Mouse (Mus musculus) regulatory T cell (primary cell): ENCODE data around the gene Tcte1.

Source experiments
- in situ Hi-C: fragments of 300-600 bp; cut with MboI, MseI; formaldehyde crosslinking; loops from one replicate; pipeline ENCODE4 v1.15.1; 2025; ENCODE audit warnings: high pct_unique_total_duplicates

The Tcte1 gene

DNA sequence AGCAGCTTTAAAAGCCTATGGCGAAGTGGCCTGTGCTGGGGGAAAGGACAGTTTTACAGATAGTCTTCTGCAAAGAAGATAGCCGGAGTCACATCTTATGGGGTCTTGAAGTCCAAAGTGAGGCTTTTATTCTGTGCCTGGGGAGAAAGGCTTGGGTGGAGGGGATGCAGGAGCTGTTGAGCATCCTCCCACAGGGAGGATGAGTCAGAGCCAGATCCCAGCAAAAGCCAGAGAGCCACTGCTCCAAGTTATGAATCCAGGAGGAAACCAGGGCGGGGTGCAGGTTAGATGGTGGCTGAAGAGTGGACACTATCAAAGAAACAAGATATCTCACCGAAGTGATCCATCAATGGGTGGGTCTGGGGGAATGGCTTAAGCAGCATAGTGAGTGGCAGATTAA, 11.5 kb upstream of the Tcte1 start:
- in situ Hi-C loops, result no loop called here

DNA sequence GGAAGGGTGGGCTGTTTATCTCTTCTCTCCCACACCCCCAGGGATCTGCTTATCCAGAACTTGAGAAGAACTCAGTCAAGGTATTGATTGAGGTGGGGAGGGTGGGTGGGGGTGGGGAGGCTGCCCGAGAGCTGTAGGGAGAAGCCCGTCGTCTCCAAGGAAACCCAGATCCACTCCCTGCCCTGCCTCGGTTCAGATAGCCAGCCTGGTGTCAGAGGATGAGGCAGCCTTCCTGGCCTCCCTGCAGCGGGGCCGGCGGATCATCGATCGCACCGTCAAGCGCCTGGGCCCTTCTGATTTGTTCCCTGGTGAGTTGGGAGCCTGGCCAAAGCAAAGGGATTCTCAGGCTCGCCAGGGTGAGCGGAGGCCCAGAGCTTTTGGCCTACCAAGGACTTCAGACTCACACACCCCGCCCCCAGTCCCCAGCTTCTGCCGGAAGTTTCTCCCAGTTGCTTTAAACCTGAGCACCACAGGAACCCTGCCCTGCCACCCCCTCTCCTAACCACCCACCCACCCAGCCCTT, 8.0 kb upstream of the Tcte1 start:
- in situ Hi-C loops, result no loop called here

DNA sequence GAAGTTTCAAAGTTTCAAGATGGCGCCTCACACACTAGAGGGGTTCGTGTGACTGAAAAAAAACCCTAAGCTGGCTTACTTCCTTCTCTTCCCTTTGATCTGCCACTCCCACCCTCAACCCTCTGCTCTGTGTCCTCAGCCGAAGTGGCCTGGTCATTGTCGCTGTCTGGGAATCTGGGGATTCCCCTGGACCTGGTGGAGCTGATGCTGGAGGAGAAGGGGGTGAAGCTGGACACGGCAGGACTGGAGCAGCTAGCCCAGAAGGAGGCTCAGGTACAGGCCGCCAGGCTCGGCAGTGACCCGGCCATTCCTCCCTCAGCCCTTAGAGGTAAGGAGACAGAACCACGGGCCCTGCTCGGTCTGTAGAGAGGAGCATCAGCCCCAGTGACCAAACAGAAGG, 7.4 kb upstream of the Tcte1 start:
- in situ Hi-C loops, result no loop called here

DNA sequence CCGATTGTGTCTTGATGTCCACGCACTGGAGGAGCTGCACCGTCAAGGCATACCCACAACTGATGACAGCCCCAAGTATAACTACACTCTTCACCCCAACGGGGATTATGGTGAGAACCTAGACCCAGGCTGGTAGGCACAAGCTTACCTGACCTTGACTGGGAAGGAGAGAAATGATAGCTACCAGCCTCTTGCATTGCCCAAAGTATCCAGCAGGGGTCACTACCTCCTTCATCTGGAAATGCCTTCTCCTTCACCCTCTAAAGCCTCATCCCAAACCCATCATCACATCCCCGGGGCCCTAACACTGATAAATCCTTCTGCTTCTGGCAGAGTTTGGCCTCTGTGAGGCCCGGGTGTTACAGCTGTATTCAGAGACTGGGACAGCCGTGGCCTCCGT, 6.7 kb upstream of the Tcte1 start:
- in situ Hi-C loops, result no loop called here

DNA sequence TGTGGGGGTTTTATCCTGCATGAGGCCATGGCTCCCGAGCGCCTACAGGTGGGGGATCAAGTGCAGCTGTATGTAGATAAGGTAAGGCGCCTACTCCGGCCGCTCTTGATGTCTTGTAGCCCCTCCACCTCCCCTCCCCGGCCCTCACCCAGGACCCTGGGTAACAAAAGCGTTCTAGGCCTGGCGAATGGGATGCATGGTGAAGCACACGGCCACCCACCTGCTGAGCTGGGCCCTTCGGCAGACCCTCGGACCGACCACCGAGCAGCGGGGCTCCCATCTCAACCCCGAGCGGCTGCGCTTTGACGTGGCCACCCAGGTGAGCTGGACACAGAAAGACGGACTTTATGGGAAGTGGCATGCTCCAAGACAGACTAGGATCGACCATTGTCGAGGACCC, 6.1 kb upstream of the Tcte1 start:
- in situ Hi-C loops, result no loop called here

DNA sequence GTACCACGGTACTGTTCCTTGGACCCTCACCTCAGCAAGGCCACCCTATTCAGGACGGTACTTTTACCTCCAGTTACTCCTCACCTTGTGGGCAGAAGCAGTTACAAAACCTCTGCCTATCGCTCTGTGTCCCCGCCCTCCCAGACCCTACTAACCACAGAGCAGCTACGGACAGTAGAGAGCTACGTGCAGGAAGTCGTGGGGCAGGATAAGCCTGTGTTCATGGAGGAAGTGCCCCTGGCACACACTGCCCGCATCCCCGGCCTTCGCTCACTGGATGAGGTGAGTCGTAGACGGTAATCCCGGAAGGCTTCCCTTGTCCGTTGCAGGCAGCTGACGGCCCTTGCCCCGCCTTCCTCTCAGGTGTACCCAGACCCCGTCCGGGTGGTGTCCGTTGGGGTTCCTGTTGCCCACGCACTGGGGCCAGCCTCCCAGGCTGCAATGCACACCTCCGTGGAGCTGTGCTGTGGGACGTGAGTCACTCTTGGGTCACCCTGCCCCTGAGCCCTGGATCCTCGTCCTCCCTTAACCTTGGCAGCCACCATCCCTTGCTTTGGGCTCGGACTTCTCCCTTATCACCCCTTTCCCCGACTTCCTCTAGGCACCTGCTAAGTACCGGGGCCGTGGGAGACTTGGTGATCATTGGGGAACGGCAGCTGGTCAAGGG, 5.6 kb upstream of the Tcte1 start:
- in situ Hi-C loops, result no loop called here

DNA sequence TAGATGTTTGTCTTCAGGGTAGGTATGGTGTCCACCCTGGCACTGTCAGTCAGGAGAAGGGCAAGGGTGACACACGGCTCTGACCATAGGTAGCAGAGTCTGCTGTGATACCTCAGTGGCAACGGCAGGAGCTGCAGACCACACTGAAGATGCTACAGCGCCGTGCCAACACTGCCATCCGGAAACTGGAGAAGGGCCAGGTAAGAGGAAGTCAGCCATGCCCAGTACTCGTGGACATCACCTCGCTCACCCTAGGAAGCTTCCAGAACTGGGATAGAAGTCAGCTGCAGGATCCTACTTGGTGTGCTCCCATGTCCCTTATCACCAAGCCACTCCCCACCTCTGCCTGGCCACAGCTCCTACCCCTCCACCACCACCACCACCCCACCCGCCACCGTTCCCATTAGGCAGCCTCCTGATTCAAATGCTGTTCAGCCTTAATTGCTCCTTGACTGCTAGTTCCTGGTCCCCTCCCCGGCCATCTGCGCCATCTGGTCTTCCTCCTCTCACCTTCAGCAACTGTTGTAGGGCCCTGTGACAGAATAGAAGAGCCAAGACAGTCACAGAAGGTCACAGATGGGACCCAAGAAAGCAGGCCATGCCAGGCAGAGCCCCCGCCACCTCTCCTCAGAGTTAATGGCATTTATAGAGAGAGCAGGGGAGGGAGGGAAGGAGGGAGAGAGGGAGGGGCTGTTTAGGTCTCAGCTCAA, 4.3 kb upstream of the Tcte1 start:
- in situ Hi-C loops, result no loop called here

DNA sequence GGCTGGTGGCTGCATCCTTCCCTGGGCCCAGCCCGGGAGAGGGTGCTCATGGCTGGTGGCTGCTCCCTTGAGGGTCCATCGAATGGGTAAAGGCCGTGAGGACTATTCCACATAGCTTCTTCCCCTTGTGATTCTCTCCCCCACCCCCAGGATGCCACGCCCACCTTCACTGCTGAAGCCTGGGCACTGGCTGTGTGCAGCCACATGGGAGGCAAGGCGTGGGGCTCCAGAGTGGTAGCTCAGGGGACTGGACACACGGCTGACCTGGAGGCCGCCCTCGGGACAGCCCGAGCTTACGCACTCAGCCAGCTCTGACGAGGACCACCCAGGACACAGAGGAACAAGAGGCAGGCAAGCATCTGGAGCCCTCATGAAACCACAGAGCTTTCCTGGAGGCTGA, 3.1 kb upstream of the Tcte1 start:
- in situ Hi-C loops, result loop anchor here (10.0 kb wide), 1 partner anchor 555 kb away; no protein-coding TSS in a partner anchor

DNA sequence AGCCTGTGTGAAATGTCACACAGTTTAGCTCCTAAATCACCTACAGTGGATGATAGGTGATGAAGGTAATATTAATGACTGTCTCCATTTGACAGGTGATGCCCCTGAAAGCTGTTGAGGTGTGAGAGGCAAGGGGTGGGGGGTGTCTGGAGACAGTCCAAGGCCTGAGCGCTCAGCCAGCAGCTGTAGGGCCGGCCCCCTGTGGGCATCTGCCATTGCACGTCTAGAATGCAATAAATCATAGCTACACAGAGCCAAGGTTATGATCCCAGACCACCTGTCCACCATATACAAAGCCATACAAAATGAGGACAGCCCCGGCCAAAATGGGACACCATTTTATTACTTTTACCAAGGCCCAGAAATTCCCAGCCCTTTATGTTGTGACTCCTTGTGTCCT, 1.7 kb downstream of the Tcte1 start:
- in situ Hi-C loops, result loop anchor here (10.0 kb wide), 1 partner anchor 560 kb away; no protein-coding TSS in a partner anchor

DNA sequence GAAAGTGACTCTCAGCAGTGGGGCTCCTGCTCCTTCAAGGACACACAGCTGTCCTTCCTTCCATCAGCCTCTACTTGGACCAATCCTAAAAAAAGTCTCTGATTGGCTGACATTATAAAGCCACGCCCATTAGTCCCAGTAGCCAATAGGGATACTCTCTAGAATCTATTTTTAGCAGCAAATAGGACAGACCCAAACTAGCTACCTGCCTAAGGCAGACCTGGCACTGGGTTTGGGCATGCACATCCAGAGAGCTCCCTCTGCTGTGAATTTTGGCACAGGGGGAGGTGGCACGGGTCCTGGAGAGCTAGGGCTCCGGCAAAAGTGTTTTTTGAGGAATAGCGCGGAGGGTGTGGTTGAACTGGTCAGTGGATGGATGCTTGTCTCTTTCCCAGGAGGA, 3.3 kb downstream of the Tcte1 start:
- in situ Hi-C loops, result loop anchor here (10.0 kb wide), 1 partner anchor 562 kb away; no protein-coding TSS in a partner anchor

DNA sequence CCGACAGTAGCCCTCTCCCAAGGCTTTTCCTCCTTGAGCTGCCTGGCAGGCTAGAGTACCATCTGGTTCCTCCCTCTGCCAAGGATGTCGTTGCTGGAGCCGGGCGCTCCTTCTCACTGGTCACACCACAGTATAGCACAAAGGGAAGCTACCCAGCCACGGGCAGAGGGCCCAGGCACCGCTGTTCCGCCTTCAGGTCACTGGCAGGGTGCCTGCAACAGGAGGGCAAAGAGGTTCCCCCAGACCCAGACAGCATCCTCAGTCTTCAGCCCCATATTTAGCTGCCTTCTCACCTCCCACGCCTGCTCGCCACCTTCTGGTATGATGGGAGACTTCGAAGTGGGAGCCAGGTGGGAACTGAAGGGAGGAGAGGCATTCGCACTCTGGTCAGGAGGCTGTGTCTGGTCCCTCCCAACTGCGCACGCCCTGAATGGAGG, 7.1 kb downstream of the Tcte1 start:
- in situ Hi-C loops, result no loop called here

DNA sequence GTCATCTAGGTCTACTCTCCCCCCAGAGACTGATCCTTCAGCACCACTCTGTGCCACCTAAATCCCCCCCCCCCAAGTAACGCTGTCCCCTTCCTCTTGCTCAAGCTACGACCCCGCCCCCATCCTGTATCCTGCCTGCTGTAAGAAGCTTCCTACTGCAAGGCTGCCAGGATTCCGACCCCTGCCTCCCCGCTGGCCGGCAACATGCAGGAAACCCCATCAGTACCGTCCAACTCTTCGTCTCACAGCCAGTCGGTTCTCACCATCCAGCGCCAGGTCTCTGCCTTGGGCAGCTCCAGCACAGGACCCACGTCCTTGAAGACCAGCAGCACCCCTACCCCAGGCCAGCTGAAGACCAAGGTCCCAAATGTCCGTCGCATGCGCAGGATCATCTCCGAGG, 9.7 kb downstream of the Tcte1 start:
- in situ Hi-C loops, result no loop called here

DNA sequence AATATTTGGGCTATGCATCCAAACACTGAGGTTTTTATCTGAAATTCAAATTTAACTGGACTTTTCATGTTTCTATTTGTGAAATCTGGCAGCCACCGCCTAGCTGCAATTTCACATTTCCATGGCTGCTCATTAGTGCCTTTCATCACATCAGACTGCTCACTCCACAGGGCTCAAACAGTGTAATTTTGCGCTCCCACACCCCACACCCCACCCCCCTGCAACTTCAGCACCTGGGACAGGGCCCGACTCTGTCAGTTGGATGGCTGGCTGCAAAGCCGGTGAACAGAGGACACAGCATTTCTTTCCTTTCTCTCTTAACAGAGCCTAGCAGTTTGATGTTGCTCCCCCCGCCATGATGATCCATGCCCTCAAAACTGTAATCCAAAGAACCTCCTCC, 13.0 kb downstream of the Tcte1 start:
- in situ Hi-C loops, result no loop called here

DNA sequence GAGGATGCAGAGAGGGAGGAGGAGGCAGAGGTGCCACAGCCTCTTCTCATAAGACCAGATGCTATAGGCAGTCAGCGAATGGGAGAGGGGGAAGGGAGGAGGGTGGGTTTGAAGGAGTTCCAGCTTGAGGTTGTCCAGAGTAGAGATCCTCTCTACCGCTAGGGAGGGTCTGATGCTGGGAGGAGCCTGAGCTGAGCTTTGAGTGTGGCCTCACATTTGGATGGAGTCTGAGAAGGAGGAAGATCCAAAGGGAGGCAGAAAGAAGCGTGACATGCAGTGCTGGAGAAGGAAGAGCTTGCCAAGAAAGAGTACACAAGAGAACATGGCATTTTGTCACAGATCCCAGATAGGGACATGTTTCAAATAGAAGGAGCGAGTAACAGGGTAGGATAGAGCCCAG, 15.2 kb downstream of the Tcte1 start:
- in situ Hi-C loops, result no loop called here

DNA sequence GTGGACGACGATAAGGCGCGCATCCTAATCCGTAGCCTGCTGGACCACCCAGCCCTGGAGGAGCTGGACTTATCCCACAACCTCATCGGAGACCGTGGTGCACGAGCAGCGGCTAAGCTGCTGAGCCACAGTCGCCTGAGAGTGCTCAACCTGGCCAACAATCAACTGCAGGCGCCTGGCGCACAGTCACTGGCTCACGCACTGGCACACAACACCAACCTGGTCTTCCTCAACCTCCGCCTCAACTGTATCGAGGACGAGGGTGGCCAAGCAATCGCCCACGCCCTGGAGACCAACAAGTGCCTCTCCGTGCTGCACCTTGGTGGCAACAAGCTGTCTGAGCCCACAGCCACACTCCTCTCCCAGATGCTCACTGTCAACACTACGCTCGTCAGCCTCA, 16.4 kb downstream of the Tcte1 start:
- in situ Hi-C loops, result no loop called here

DNA sequence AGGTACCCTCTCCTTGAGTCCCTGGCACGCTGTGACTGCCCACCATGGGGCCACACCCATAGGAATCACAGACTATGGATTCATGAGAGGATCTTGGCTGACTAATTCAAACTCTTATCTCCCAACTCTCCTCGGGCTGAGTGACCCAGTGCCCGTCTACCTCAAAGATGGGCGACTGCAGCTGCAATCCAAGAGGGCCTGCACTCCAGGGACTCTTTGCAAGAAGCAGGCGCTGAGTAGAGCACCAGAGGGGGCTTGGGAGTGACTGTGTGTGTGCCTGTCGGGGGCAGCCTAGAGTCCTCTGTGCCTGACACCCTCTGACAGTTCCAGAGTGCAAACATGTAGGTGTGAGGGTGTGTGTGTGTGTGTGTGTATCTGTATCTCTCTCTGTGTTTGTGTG, 18.9 kb downstream of the Tcte1 start:
- in situ Hi-C loops, result no loop called here

DNA sequence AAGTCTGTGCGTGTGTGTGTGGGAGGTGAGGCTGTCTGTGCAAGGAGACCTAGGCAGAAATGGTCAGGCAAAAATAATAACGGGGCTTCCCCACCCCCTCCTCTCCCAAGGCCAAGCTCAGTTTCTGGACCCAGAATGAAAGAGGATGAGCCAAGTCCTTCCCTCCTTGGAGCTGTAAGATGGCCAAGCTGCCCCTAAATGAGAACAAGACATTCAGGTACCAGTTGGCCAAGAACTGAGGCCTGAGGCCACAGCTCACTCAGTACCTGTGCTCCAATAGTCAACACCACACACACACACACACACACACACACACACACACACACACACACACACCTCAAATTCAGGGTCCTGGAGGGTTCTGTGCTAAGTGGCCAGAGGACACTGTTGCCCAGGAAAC, 19.5 kb downstream of the Tcte1 start:
- in situ Hi-C loops, result no loop called here

DNA sequence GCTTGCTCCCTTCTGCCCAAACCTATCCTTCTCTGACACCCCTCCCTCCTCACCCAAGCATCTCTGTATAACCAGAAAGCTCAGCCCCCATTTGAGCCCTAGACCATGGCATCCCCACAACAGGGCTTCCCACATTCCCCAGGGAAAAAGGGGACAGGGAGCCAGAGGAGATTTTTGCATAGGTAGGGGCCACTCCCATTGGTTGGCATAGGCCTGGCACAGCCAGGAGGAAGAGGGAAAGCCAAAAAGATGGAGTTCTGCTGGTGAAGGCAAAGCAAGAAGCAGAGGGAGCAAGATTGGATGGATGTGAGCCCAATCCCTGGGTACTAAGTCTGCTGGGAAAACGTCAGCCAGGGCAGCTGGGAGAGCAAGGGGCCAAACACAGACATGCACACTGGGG, 19.9 kb downstream of the Tcte1 start:
- in situ Hi-C loops, result no loop called here

DNA sequence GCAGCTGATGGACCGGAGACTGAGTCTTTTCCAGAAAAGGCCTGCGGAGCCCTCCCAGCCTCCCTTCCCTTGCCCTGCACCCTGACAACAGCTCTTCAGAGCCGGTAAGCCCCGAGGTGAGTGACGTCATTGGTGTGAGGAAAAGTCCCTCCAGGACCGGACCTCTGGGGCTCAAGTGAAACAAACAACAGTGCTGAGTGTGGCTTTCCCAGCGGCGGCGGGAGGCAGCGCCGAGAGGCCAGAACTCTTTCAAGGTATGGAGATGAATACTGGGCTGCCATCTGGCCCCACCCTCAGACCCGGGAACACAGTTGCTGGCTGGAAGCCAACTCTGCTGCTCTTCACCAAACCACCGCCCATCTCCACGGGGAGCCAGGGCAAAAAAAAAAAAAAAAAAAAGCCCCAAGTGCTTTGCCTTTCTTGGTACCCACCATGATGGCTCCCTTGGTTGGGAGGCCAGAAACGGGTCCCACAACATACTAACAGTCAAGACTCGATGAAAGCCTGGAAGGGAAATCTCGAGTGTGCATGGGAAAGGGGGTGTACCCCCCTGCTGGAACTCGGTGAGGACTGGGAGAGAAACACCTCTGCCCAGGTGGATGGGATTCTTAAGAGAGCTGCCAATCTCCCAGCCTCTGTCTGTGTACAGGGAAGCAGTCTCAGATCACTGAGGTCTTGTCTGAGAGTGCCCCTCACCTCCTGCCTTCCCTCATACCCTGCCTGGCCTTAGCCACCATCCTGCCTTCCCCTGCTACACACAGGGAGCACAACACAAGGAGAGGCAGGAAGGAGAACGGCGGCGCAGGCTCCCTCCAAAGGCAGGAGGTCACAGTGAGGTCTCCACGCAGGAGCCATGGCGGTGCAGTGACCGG, 21.0 kb downstream of the Tcte1 start:
- in situ Hi-C loops, result no loop called here

DNA sequence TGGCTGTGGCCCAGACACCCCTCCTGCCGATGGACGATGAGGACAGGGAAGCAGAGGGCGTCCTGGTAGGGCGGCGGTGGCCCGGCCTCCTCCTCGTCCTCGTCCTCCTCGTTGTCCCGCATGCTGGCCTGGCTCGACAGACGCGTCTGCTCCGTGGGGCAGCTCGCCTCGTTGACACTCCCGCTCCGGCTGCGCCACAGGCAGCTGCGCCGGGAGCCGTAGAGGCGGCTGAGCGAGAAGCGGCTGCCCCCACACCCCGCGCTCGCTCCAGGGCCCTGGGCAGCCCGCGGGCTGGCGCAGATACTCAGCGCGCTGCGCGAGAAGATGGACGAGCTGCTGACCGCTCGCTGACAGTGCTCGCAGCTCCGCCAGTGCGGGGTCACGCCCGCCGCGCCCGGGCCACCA, 21.6 kb downstream of the Tcte1 start:
- in situ Hi-C loops, result no loop called here

DNA sequence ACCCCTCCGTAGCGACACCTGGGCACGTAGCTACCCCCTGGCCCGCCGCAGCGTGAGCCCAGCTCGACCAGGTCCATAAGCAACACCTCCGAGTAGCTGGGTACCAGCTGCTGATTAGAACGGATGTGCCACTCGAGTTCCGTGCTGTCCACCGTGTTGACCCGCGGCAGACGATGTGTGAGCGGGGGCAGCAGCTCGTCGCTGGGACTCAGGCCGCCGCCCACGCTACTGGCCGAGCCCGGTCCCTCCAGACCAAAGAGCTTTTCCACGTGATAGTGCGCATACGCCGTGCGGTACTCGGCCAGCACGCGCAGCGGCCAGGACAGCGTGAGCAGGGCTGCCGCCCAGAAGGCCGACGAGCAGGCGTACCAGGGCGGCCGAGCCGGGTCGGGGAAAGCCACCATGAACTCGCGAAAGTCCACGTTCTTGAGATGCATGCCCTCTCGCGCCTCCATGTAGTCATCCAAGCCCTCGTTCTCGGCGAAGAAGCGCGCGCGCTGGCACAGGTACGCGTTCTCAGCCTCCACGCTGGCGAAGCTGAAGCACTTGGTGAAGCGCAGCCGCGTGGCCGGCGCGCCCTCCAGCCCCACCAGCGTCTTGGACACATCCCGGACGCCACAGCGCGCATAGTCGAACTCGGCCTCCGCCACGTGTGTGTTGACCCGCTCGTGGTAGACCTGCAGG, 22.2 kb downstream of the Tcte1 start:
- in situ Hi-C loops, result no loop called here

DNA sequence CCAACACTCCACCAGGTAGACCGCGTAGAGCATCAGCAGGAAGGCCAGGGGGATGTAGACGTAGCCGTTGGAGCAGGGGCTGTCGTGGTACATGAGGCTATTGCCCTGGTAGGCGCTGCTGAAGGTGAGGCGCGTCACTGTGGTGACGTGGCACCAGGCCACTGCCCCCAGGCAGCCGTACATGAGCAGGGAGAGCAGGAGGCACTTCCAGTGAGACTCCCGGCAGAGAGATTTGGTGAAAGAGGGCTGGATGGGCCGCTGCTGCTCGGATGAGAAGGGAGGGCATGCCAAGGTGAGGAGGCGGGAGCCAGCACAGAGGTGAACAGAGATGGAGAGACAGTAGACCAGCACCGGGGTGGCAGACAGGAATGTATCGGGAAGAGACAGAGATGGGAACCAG, 23.7 kb downstream of the Tcte1 start:
- in situ Hi-C loops, result no loop called here
